Mouse (Mus musculus) embryonic facial prominence, embryonic 14.5 days (tissue): ENCODE measurements around the gene Xpo5. TPM values are rescaled to one million over a fixed set of nuclear protein-coding genes. Genes with fewer than 3 reads are reported as not detected.

ENCODE experiments used
- ATAC-seq: fragments of 200-750 bp; cut with Nextera tagmentation; 2 replicates; pipeline ENCODE4 v1.8.0; 2017; ENCODE audit warnings: low read depth, moderate number of reproducible peaks, moderate TSS enrichment
- DNase-seq: peaks from one replicate; pipeline ENCODE4 v3.0.0-alpha.2; 2015; ENCODE audit warnings: low spot score
- H3K27ac ChIP-seq: fragments of 300-500 bp; sonication (generic); replicated peaks from 2 replicates; pipeline ENCODE4 v1.5.1; 2014; ENCODE audit warnings: low read depth, mild to moderate bottlenecking, low read length, moderate library complexity
- H3K27me3 ChIP-seq: fragments of 300-500 bp; sonication (generic); replicated peaks from 2 replicates; pipeline ENCODE4 v1.6.1; 2014; ENCODE audit warnings: low read length; ENCODE audit not compliant: control insufficient read depth, insufficient read depth
- H3K36me3 ChIP-seq: fragments of 300-500 bp; sonication (generic); 2 replicates; pipeline ENCODE4 v1.6.1; 2014; ENCODE audit warnings: low read length, mixed read lengths; ENCODE audit not compliant: control insufficient read depth, insufficient read depth
- H3K4me1 ChIP-seq: fragments of 300-500 bp; sonication (generic); 2 replicates; pipeline ENCODE4 v1.6.1; 2014; ENCODE audit warnings: antibody characterized with exemption, low read length; ENCODE audit not compliant: control insufficient read depth, insufficient read depth
- H3K4me2 ChIP-seq: fragments of 300-500 bp; sonication (generic); 2 replicates; pipeline ENCODE4 v1.6.1; 2014; ENCODE audit warnings: low read depth, mild to moderate bottlenecking, low read length, moderate library complexity, mixed read lengths
- H3K4me3 ChIP-seq: fragments of 300-500 bp; sonication (generic); 2 replicates; pipeline ENCODE4 v1.5.1; 2014; ENCODE audit warnings: low read depth, mild to moderate bottlenecking, low read length
- H3K9ac ChIP-seq: fragments of 300-500 bp; sonication (generic); 2 replicates; pipeline ENCODE4 v1.6.1; 2014; ENCODE audit warnings: low read depth, mild to moderate bottlenecking, low read length, moderate library complexity, mixed read lengths
- H3K9me3 ChIP-seq: fragments of 300-500 bp; sonication (generic); 2 replicates; pipeline ENCODE4 v1.6.1; 2016; ENCODE audit warnings: low read length; ENCODE audit not compliant: control insufficient read depth
- WGBS: fragments of 180-500 bp; shearing (Covaris S2); extraction: QIAGEN DNeasy Blood & Tissue Kit; methylation state at CpG from one replicate; pipeline ENCODE4 v1.1.7; 2014; 5-methylcytosine and 5-hydroxymethylcytosine counted together
- polyA plus RNA-seq: library from polyadenylated mRNA; unstranded; fragments of >200 nt; fragmentation: Nextera tagmentation; extraction: Ambion mirVana; gene quantifications from 2 replicates; pipeline ENCODE4 v1.2.1, GENCODE M21; 2014

Xpo5 gene
- polyA plus RNA-seq, 1 experiment from 2014 or later = 42.3 TPM

DNA sequence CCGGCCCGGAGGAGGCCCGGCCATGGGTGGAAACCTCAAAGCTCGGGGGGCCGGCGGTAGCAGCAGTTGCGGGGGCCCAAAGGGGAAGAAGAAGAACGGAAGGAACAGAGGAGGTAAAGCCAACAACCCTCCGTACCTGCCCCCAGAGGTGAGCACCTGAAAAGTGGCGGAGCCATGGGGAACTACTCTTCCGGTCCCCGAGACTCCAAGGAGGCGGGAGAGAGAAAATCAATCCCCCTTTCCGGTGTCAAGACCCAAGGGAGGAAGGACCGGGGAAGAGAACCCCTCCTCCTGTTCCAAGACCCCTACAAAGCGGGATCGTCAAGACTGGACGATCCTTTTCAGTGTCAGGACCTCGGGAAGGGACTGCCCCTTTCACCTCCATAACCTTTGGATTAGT lies 41.4 kb upstream of the Xpo5 start:
- WGBS = 0% methylated on average over 16 of the region's 19 CpGs
- DNase-seq (peak; percentile 47), ATAC-seq (peak; percentile 34)

DNA sequence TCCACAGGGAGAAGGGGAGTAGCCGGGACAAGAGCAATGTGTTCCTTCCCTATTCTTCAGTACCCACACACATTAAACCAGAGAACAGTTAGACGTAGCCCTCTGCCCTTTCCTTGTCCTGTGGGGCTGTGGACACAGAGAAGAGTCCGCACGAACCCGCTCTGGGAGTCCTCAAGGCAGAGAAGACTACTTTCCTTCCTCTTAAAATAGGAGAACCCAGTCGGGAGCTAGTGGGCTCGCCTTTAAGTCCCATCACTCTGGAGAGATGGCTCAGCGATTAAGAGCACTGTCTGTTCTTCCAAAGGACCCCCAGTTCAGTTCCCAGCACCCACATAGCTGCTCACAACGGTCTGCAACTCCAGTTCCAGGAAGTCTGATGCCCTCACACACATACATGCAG lies 40.9 kb upstream of the Xpo5 start:
- Histone ChIP-seq H3K36me3 (peaks cover 37% of the 10 kb centered on the region), H3K27ac (peak overlapping the region; percentile 59), H3K27me3 (no peaks in the 10 kb centered on the region), H3K9ac (peak overlapping the region; percentile 90), H3K9me3 (no peaks in the 10 kb centered on the region), H3K4me2 (peak overlapping the region; percentile 60), H3K4me1 (peaks cover 12% of the 10 kb centered on the region), H3K4me3 (peak overlapping the region; percentile 84)
- ATAC-seq (no peak), DNase-seq (no peak)
- 41% methylated on average over 9 of the region's 9 CpGs for WGBS

More for the DNA sequence above, 41.4 kb upstream of the Xpo5 start:
- H3K4me2 ChIP-seq = peak overlapping the region; percentile 60
- H3K9me3 ChIP-seq = no peaks in the 10 kb centered on the region
- peak overlapping the region; percentile 59 for H3K27ac ChIP-seq
- peak overlapping the region; percentile 84 for H3K4me3 ChIP-seq
- H3K9ac ChIP-seq = peak overlapping the region; percentile 90
- H3K4me1 ChIP-seq = peaks cover 12% of the 10 kb centered on the region
- H3K36me3 ChIP-seq = peaks cover 32% of the 10 kb centered on the region
- no peaks in the 10 kb centered on the region for H3K27me3 ChIP-seq

DNA sequence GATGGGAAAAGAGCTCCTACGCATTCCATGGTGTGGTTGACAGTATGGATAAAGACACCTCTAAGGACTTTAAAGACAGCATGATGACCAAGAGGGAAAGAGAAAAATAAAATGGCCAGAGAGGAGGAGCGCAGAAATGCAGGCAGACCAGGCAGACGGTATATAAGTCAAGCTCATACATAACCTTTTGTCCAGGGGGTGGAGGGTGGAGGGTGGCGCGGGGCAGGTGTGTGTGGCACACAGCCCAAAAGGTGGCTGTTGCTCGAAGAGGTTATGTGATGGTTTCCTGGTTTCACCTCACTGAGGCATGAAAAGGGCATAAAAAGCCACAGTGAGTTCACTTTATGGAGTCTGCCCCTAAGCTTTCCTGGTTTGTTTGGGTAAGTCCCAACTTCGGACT lies 40.0 kb upstream of the Xpo5 start:
- Histone ChIP-seq H3K4me2 (peak overlapping the region; percentile 60), H3K4me3 (no peak overlapping the region), H3K4me1 (peaks cover 12% of the 10 kb centered on the region), H3K9me3 (no peaks in the 10 kb centered on the region), H3K36me3 (peaks cover 46% of the 10 kb centered on the region), H3K27me3 (no peaks in the 10 kb centered on the region), H3K9ac (no peak overlapping the region), H3K27ac (no peak overlapping the region)
- no peak for DNase-seq
- WGBS = 93% methylated on average over 7 of the region's 7 CpGs
- no peak for ATAC-seq

DNA sequence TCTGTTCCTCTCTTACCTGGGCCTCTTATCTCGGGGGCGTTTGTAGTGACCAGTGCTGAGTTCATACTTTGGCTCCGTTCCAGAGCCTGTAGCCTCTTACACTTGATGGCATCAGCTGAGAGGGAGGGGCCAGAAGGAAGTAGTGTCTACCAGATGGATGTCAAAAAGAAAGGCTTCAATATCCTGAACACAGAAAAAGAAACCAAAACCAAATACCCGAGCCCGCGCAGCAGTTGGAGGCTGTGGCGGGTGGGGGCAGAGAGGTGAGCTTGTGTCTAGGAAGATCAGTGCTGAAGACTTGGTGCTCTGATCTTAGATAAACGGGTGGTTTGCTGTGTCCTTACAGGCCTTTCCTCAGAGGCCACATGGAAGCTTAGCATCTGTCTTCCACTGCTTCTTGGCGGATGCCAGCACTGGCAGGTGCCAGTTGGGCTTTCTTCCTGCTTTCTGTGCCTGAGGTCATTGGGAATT lies 39.6 kb upstream of the Xpo5 start:
- DNase-seq = no peak
- Histone ChIP-seq H3K4me2 (no peak overlapping the region), H3K4me1 (peaks cover 12% of the 10 kb centered on the region), H3K9me3 (no peaks in the 10 kb centered on the region), H3K4me3 (no peak overlapping the region), H3K27me3 (no peaks in the 10 kb centered on the region), H3K9ac (no peak overlapping the region), H3K36me3 (peaks cover 50% of the 10 kb centered on the region), H3K27ac (no peak overlapping the region)
- WGBS = 81% methylated on average over 9 of the region's 9 CpGs
- ATAC-seq = no peak

DNA sequence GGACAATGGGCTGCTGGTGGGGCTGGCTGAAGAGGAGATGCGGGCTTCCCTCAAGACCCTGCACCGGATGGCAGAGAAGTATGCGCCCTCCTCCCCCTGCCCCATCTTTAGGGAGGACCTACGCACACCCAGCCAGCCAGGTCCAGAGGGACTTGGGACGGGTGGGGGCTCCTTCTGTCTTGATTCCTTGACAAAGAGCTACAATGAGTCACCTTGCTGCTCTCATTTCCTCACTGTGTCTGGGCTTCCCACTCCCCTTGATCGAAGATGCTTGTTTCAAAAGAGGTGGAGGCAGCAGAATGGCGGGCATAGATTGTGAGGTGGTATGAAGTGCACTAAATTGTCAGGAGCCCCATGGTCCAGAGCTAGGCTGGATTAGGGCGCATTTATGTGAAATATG lies 38.3 kb upstream of the Xpo5 start:
- DNase-seq (no peak), ATAC-seq (no peak)
- Histone ChIP-seq H3K9ac (no peak overlapping the region), H3K9me3 (no peaks in the 10 kb centered on the region), H3K27ac (no peak overlapping the region), H3K36me3 (peaks cover 63% of the 10 kb centered on the region), H3K4me3 (no peak overlapping the region), H3K4me1 (peaks cover 12% of the 10 kb centered on the region), H3K4me2 (no peak overlapping the region), H3K27me3 (no peaks in the 10 kb centered on the region)
- WGBS = 93% methylated on average over 8 of the region's 8 CpGs

DNA sequence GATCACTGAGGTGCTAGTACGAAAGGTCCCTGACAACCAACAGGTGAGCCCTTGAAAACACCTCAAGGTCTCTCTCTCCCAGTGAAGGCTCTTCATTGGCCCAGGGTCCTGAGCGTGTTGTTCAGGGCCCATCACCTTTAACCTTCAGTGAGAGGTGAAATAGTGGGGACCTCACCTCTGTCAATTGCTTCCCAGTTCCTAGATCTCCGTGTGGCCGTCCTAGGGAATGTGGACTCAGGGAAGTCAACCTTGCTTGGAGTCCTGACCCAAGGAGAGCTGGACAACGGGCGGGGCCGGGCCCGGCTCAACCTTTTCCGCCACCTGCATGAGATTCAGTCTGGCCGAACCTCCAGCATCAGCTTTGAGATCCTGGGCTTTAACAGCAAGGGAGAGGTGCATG lies 37.8 kb upstream of the Xpo5 start:
- Histone ChIP-seq H3K27ac (no peak overlapping the region), H3K4me3 (no peak overlapping the region), H3K4me2 (no peak overlapping the region), H3K9me3 (no peaks in the 10 kb centered on the region), H3K27me3 (no peaks in the 10 kb centered on the region), H3K9ac (no peak overlapping the region), H3K36me3 (peaks cover 68% of the 10 kb centered on the region), H3K4me1 (peaks cover 12% of the 10 kb centered on the region)
- 97% methylated on average over 10 of the region's 10 CpGs for WGBS
- ATAC-seq (no peak), DNase-seq (no peak)

DNA sequence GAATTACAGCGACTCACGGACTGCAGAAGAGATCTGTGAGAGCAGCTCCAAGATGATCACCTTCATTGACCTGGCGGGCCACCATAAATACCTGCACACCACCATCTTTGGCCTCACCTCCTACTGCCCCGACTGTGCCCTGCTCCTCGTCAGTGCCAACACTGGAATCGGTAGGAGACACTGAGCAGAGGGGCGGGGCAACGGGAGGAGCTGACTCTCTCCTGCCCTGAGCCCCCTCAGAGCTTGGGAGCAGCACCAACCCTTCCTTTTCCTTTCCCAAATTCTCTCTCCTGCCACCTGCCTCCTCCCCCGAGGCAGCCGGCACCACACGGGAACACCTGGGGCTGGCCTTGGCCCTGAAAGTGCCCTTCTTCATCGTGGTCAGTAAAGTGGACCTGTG lies 37.1 kb upstream of the Xpo5 start:
- H3K9ac ChIP-seq = no peak overlapping the region
- no peaks in the 10 kb centered on the region for H3K9me3 ChIP-seq
- no peaks in the 10 kb centered on the region for H3K27me3 ChIP-seq
- DNase-seq = no peak
- H3K4me1 ChIP-seq = peaks cover 12% of the 10 kb centered on the region
- peaks cover 75% of the 10 kb centered on the region for H3K36me3 ChIP-seq
- 95% methylated on average over 10 of the region's 12 CpGs for whole genome bisulfite sequencing
- no peak overlapping the region for H3K4me3 ChIP-seq
- no peak for ATAC-seq
- no peak overlapping the region for H3K4me2 ChIP-seq
- no peak overlapping the region for H3K27ac ChIP-seq

DNA sequence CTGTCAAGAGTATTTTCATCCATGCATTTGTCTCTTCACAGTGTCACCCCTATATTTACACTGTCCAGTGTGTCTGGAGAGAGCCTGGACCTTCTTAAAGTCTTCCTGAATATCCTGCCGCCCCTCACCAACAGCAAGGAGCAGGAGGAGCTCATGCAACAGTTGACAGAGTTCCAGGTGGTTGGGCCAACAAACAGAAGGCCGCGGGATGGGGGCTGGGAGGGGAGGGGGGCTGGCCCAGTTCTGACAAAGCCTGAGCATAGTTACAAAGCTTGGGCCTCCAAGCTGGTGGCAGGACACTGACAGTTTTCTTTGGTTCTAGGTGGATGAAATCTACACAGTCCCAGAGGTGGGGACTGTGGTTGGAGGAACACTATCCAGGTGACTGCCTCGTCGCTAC lies 36.3 kb upstream of the Xpo5 start:
- 80% methylated on average over 5 of the region's 5 CpGs for WGBS
- ATAC-seq = no peak
- no peak overlapping the region for H3K27ac ChIP-seq

DNA sequence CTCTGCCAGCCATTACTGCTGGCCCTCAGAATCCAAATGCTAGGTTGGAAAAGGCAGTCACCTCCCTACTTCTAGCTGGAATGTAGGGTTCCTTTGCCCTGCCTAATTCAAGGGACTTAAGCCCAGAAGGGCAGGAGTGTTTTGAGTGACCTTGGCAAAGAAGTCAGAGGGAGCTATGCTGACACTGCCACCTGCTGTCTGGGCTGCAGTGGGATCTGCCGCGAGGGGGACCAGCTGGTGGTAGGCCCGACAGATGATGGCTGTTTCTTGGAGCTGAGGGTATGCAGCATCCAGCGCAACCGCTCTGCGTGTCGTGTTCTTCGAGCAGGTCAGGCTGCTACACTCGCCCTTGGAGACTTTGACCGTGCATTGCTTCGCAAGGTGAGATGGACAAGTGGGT lies 35.6 kb upstream of the Xpo5 start:
- 0 out of 2 replicates have a peak, but pooled peaks cover 7% of the 10 kb centered on the region for H3K4me1 ChIP-seq
- no peak overlapping the region for H3K4me2 ChIP-seq
- peaks cover 89% of the 10 kb centered on the region for H3K36me3 ChIP-seq
- H3K9me3 ChIP-seq = no peaks in the 10 kb centered on the region
- H3K27me3 ChIP-seq = no peaks in the 10 kb centered on the region
- H3K4me3 ChIP-seq = no peak overlapping the region
- H3K9ac ChIP-seq = no peak overlapping the region
- no peak overlapping the region for H3K27ac ChIP-seq
- WGBS = 83% methylated on average over 11 of the region's 11 CpGs
- ATAC-seq = no peak
- no peak for DNase-seq

More for the DNA sequence above, 36.3 kb upstream of the Xpo5 start:
- Histone ChIP-seq H3K27me3 (no peaks in the 10 kb centered on the region), H3K4me2 (no peak overlapping the region), H3K36me3 (peaks cover 83% of the 10 kb centered on the region), H3K4me1 (peaks cover 12% of the 10 kb centered on the region), H3K4me3 (no peak overlapping the region), H3K9me3 (no peaks in the 10 kb centered on the region), H3K9ac (no peak overlapping the region)
- no peak for DNase-seq
